Mouse (Mus musculus) heart, adult 2 months (tissue): ENCODE measurements at regions not wholly inside any gene's neighbourhood (a gene's known extent, or its start where the extent isn't known, plus 50 kb on each side); places are given as distances from the start of the nearest gene placed in this dataset.

Source experiments
- DNase-seq, 2 experiments: peaks; one replicate each; pipeline ENCODE4 v3.0.0; 2021
- H3K27ac ChIP-seq: fragments of 200-600 bp; 2 replicates; pipeline ENCODE4 v1.8.1; 2022
- H3K27me3 ChIP-seq: fragments of 200-500 bp; 2 replicates; pipeline ENCODE4 v1.6.1; 2012; ENCODE audit warnings: mild to moderate bottlenecking, low read length, inconsistent platforms, mixed read lengths; ENCODE audit not compliant: control insufficient read depth, insufficient read depth
- H3K36me3 ChIP-seq: fragments of 200-500 bp; 2 replicates; pipeline ENCODE4 v1.6.1; 2012; ENCODE audit warnings: low read length, inconsistent platforms; ENCODE audit not compliant: control insufficient read depth, insufficient read depth
- H3K4me1 ChIP-seq: fragments of 200-500 bp; 2 replicates; pipeline ENCODE4 v1.6.1; 2011; ENCODE audit warnings: low read length; ENCODE audit not compliant: control insufficient read depth, insufficient read depth
- H3K4me3 ChIP-seq: fragments of 200-600 bp; 2 replicates; pipeline ENCODE4 v1.8.1; 2022
- H3K79me2 ChIP-seq: fragments of 200-500 bp; replicated peaks from 2 replicates; pipeline ENCODE4 v1.6.1; 2012; ENCODE audit warnings: mild to moderate bottlenecking, inconsistent platforms, low read length, moderate library complexity, mixed read lengths; ENCODE audit not compliant: control insufficient read depth, insufficient read depth
- H3K9ac ChIP-seq: fragments of 200-500 bp; 2 replicates; pipeline ENCODE4 v1.6.1; 2012; ENCODE audit warnings: low read depth, mild to moderate bottlenecking, control low read depth, inconsistent platforms, low read length, mixed read lengths
- CTCF ChIP-seq: fragments of 200-600 bp; IDR thresholded peaks from 2 replicates; pipeline ENCODE4 v1.8.1; 2022; ENCODE audit warnings: antibody characterized with exemption, mild to moderate bottlenecking, moderate library complexity
- EP300 ChIP-seq: fragments of 200-500 bp; IDR thresholded peaks from 2 replicates; pipeline ENCODE4 v1.6.1; 2011; ENCODE audit warnings: low read depth, low read length, control low read depth; ENCODE audit not compliant: insufficient read depth
- POLR2A ChIP-seq: fragments of 200-500 bp; IDR thresholded peaks from 2 replicates; pipeline ENCODE4 v1.6.1; 2011; ENCODE audit warnings: mild to moderate bottlenecking, low read depth, low read length, control low read depth; ENCODE audit not compliant: insufficient read depth
- whole genome bisulfite sequencing: fragments of 180-500 bp; shearing (Covaris S2); methylation state at CpG from one replicate; pipeline ENCODE4 v1.1.7; 2018; 5-methylcytosine and 5-hydroxymethylcytosine counted together
- intact Hi-C: fragments of 180-260 bp; cut with DNase I; formaldehyde crosslinking; loops from one replicate; pipeline ENCODE4 v1.15.1; 2025

- Histone ChIP-seq H3K4me3 (no peak overlapping the region), H3K27ac (no peak overlapping the region), H3K27me3 (no peaks in the 10 kb centered on the region), H3K36me3 (no peaks in the 10 kb centered on the region), H3K4me1 (no peaks in the 10 kb centered on the region), H3K79me2 (no peaks in the 10 kb centered on the region), H3K9ac (no peak overlapping the region)
- TF ChIP-seq CTCF (no peak), POLR2A (no peak)
- no peak for DNase-seq
- 56% methylated on average over 14 of the region's 14 CpGs for WGBS
- intact Hi-C loops, result no loop called here
Observed at GRCm38 (mm10) chr7:36945024-36945815, 247.3 kb downstream of the Tshz3 start.

DNA sequence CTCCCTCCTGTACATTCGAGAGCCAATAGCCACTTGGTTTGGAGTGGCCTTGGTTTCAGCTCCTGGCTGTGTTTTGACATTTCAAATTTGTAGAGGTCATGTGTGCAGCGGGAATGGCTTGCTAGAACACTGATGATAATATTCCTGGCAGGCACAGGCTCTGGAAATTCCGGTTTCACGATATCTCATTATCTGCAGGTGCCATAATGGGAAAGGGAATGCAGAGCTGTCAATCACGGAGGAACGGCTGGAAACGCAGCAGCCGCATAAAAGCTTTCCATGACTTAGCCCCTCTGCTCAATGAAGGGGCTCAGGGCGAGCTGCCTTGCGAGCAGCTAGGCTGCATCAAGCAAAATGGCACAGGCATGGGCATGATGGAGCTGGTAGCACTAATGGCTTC lies 251.6 kb downstream of the Tshz3 start:
- no peak for DNase-seq
- WGBS, result 50% methylated on average over 10 of the region's 10 CpGs
- Histone ChIP-seq H3K79me2 (no peaks in the 10 kb centered on the region), H3K4me3 (no peak overlapping the region), H3K9ac (no peak overlapping the region), H3K27me3 (no peaks in the 10 kb centered on the region), H3K4me1 (no peaks in the 10 kb centered on the region), H3K36me3 (no peaks in the 10 kb centered on the region), H3K27ac (no peak overlapping the region)
- intact Hi-C loops, result no loop called here
- TF ChIP-seq EP300 (no peak), CTCF (no peak), POLR2A (no peak)

GRCm38 (mm10) chr7:36955376-36955775 lies 257.5 kb downstream of the Tshz3 start:
- Histone ChIP-seq H3K4me3 (no peak overlapping the region), H3K79me2 (no peaks in the 10 kb centered on the region), H3K36me3 (no peaks in the 10 kb centered on the region), H3K27ac (no peak overlapping the region), H3K9ac (no peak overlapping the region), H3K4me1 (no peaks in the 10 kb centered on the region), H3K27me3 (no peaks in the 10 kb centered on the region)
- DNase-seq, result no peak
- TF ChIP-seq POLR2A, result no peak
- no peak for TF ChIP-seq CTCF
- TF ChIP-seq EP300, result no peak
- 51% methylated on average over 3 of the region's 3 CpGs for WGBS
- intact Hi-C loops, result no loop called here

DNA sequence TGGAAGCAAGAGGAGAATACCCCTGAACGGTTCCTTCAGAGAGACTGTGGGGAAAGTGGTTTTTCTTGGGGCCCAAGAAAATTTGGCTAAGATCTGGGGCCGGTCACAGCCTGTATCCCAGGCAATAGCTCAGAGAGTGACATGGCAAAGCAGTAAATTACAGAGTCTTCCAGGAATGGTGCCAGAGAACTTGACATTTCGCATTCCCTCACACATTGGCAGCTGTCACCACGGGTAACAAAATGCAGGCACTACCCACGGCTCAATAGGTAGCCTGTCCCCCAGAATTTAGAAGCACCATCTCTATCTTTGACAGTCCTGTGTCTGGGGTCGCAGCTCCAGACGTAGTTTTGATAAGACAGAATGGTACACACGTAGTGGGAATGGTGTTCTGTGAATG lies 260.3 kb downstream of the Tshz3 start:
- DNase-seq, result peak in 1 of 2 experiments; percentile 46
- H3K4me1 ChIP-seq, result no peaks in the 10 kb centered on the region
- intact Hi-C loops, result no loop called here
- H3K79me2 ChIP-seq, result no peaks in the 10 kb centered on the region
- TF ChIP-seq POLR2A (no peak), EP300 (no peak), CTCF (no peak)
- H3K27ac ChIP-seq, result peak overlapping the region; percentile 52; the same call in 1 of the 2 replicates
- H3K36me3 ChIP-seq, result no peaks in the 10 kb centered on the region
- WGBS, result 46% methylated on average over 8 of the region's 8 CpGs
- H3K9ac ChIP-seq, result no peak overlapping the region
- no peak overlapping the region for H3K4me3 ChIP-seq
- no peaks in the 10 kb centered on the region for H3K27me3 ChIP-seq

- H3K27me3 ChIP-seq, result no peaks in the 10 kb centered on the region
- H3K4me1 ChIP-seq, result peaks cover 1% of the 10 kb centered on the region; the same call in 1 of the 2 replicates
- no peak overlapping the region for H3K27ac ChIP-seq
- intact Hi-C loops, result loop anchor here (10.0 kb wide), 2 partner anchors 287 to 373 kb away; no protein-coding TSS in a partner anchor
- 72% methylated on average over 7 of the region's 7 CpGs for WGBS
- DNase-seq, result no peak
- no peak overlapping the region for H3K9ac ChIP-seq
- no peaks in the 10 kb centered on the region for H3K79me2 ChIP-seq
- no peak overlapping the region for H3K4me3 ChIP-seq
- TF ChIP-seq POLR2A (no peak), EP300 (no peak), CTCF (no peak)
- no peaks in the 10 kb centered on the region for H3K36me3 ChIP-seq
Observed at GRCm38 (mm10) chr7:36971772-36972171, 273.9 kb downstream of the Tshz3 start.

- H3K79me2 ChIP-seq, result no peaks in the 10 kb centered on the region
- intact Hi-C loops, result loop anchor here (10.0 kb wide), 2 partner anchors 289 to 371 kb away; no protein-coding TSS in a partner anchor
- H3K4me1 ChIP-seq, result peaks cover 1% of the 10 kb centered on the region; the same call in 1 of the 2 replicates
- H3K27ac ChIP-seq, result no peak overlapping the region
- no peaks in the 10 kb centered on the region for H3K27me3 ChIP-seq
- H3K4me3 ChIP-seq, result no peak overlapping the region
- WGBS, result 40% methylated on average over 10 of the region's 10 CpGs
- no peak for TF ChIP-seq POLR2A
- no peak for TF ChIP-seq CTCF
- TF ChIP-seq EP300, result no peak
- H3K9ac ChIP-seq, result no peak overlapping the region
- H3K36me3 ChIP-seq, result no peaks in the 10 kb centered on the region
- DNase-seq, result no peak
Observed at GRCm38 (mm10) chr7:36973654-36974320, 275.9 kb downstream of the Tshz3 start.
